1 mouse cellular context compared by ENCODE assay signal in the genomic region with DNA sequence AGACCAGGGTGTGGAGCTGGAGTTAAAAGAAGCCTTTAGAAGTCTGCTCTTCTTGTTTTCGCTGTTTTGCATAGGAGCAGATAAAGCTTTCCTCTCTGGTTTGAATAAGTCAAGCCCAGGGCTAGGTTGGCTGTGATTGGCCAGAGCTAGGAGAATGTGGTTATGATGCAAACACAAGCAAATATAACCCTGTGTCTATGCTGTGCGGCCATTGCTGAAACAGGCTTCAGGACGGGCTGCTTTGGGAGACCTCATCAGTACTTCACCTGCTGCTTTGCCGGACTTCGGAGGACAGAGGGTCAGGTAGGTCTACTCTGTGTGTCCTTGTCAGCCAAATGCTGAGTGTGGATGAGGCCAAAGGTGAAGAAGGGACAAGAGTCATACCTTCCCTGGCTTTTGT.
A peak's percentile ranks its signal among the peaks of the same experiment; 100 is the strongest.
TF ChIP-seq lines count a peak whose summit lies in the region.

Gene Avil, plus strand, starts transcription at position 181 of the 400 bp plus-strand sequence.

TF ChIP-seq in MEL, 35 proteins besides CTCF, POLR2A, EP300 and RAD21:
- peak; percentile 61; the same call in 1 of the 2 replicates for TF ChIP-seq MYC (IDR thresholded peaks at IDR 0.05; ENCODE audit: low read depth, low read length)
- no peak for TF ChIP-seq GABPA (IDR thresholded peaks at IDR 0.05; ENCODE audit: low read depth, low read length)
- TF ChIP-seq MAX (IDR thresholded peaks at IDR 0.05; ENCODE audit: low read length), result peak; percentile 64; the same call in 1 of the 2 replicates
- TF ChIP-seq NELFE (IDR thresholded peaks at IDR 0.05; ENCODE audit: low read depth, low read length), result peak; percentile 64
- TF ChIP-seq POLR2AphosphoS2 (IDR thresholded peaks at IDR 0.05; ENCODE audit: low read length), result peak; percentile 95; the same call in 1 of the 2 replicates
- peak; percentile 67; the same call in 1 of the 2 replicates for TF ChIP-seq RCOR1 (IDR thresholded peaks at IDR 0.05; ENCODE audit: low read depth, low read length)
- TF ChIP-seq ZNF384 (IDR thresholded peaks at IDR 0.05; ENCODE audit: low read depth, low read length), result no peak
- no peak for TF ChIP-seq MAFK (IDR thresholded peaks at IDR 0.05; ENCODE audit: borderline replicate concordance, low read depth, low read length)
- peak; percentile 92 for TF ChIP-seq TBP (IDR thresholded peaks at IDR 0.05; ENCODE audit: low read depth, low read length)
- TF ChIP-seq SMC3 (IDR thresholded peaks at IDR 0.05; ENCODE audit: low read depth, low read length), result 0 out of 2 replicates have a peak, but pooled peaks have one; percentile 17
- no peak for TF ChIP-seq TAL1 (IDR thresholded peaks at IDR 0.05; ENCODE audit: low read length)
- no peak for TF ChIP-seq CHD2 (IDR thresholded peaks at IDR 0.05; ENCODE audit: low read length)
- TF ChIP-seq NRF1 (IDR thresholded peaks at IDR 0.05; ENCODE audit: insufficient read depth, low read depth, low read length, poor library complexity, severe bottlenecking), result no peak
- TF ChIP-seq GATA1 (IDR thresholded peaks at IDR 0.05; ENCODE audit: low read depth, low read length), result peak; percentile 74
- TF ChIP-seq ZMIZ1 (IDR thresholded peaks at IDR 0.05; ENCODE audit: low read depth, low read length), result no peak; the same call in 1 of the 2 replicates
- no peak for TF ChIP-seq UBTF (IDR thresholded peaks at IDR 0.05; ENCODE audit: borderline replicate concordance, insufficient read depth, low read depth, low read length)
- 0 out of 2 replicates have a peak, but pooled peaks have one; percentile 14 for TF ChIP-seq BHLHE40 (IDR thresholded peaks at IDR 0.05; ENCODE audit: borderline replicate concordance, low read depth, low read length)
- TF ChIP-seq POLR2AphosphoS5 (IDR thresholded peaks at IDR 0.05; ENCODE audit: borderline replicate concordance, low read depth, low read length), result no peak
- TF ChIP-seq TCF12 (IDR thresholded peaks at IDR 0.05; ENCODE audit: low read depth, low read length), result peak; percentile 52; the same call in 1 of the 2 replicates
- no peak for TF ChIP-seq JUND (IDR thresholded peaks at IDR 0.05; ENCODE audit: low read depth, low read length)
- peak; percentile 64 for TF ChIP-seq HCFC1 (IDR thresholded peaks at IDR 0.05; ENCODE audit: low read depth, low read length)
- 0 out of 2 replicates have a peak, but pooled peaks have one; percentile 9 for TF ChIP-seq USF1 (IDR thresholded peaks at IDR 0.05; ENCODE audit: low read depth, low read length)
- peak; percentile 91 for TF ChIP-seq SIN3A (IDR thresholded peaks at IDR 0.05; ENCODE audit: low read length)
- TF ChIP-seq MAZ (IDR thresholded peaks at IDR 0.05; ENCODE audit: low read depth, low read length), result peak; percentile 66
- 0 out of 2 replicates have a peak, but pooled peaks have one; percentile 33 for TF ChIP-seq CHD1 (IDR thresholded peaks at IDR 0.05; ENCODE audit: low read depth, low read length)
- no peak for TF ChIP-seq KAT2A (conservative IDR thresholded peaks at IDR 0.05; ENCODE audit: low read depth, low read length)
- 0 out of 2 replicates have a peak, but pooled peaks have one; percentile 25 for TF ChIP-seq ELF1 (IDR thresholded peaks at IDR 0.05; ENCODE audit: low read depth, low read length)
- no peak for TF ChIP-seq E2F4 (IDR thresholded peaks at IDR 0.05; ENCODE audit: borderline replicate concordance, low read depth, low read length)
- peak; percentile 73 for TF ChIP-seq MXI1 (IDR thresholded peaks at IDR 0.05; ENCODE audit: low read depth, low read length)
- TF ChIP-seq ETS1 (IDR thresholded peaks at IDR 0.05; ENCODE audit: low read depth, low read length), result 0 out of 2 replicates have a peak, but pooled peaks have one; percentile 19
TF ChIP-seq in MEL: peak in this region for 18.
